Mouse (Mus musculus) olfactory bulb, adult 2 months (tissue): ENCODE results near the gene As3mt.

Source experiments
- CTCF ChIP-seq: fragments of 200-500 bp; IDR thresholded peaks from 2 replicates; pipeline ENCODE4 v1.5.1; 2012; ENCODE audit warnings: low read depth, mild to moderate bottlenecking, low read length, moderate library complexity; ENCODE audit not compliant: insufficient read depth
- POLR2A ChIP-seq: fragments of 200-500 bp; IDR thresholded peaks from 2 replicates; pipeline ENCODE4 v1.6.1; 2012; ENCODE audit warnings: mild to moderate bottlenecking, low read depth, low read length, moderate library complexity; ENCODE audit not compliant: insufficient read depth

- no peak for TF ChIP-seq CTCF
- no peak for TF ChIP-seq POLR2A
These were observed 78.4 kb downstream of the As3mt start for GRCm38 (mm10) chr19:46785633-46786032.
